Mouse (Mus musculus) hindbrain, embryonic 16.5 days (tissue): ENCODE results near the gene Rexo4. TPM values are rescaled to one million over a fixed set of nuclear protein-coding genes. Genes with fewer than 3 reads are reported as not detected.

Experiments used
- ATAC-seq: fragments of 200-750 bp; cut with Nextera tagmentation; 2 replicates; pipeline ENCODE4 v1.8.0; 2017; ENCODE audit warnings: moderate TSS enrichment, moderate library complexity
- H3K27ac ChIP-seq: fragments of 300-500 bp; sonication (generic); 2 replicates; pipeline ENCODE4 v1.5.1; 2014; ENCODE audit warnings: low read depth, mild to moderate bottlenecking, control low read depth, low read length, moderate library complexity
- H3K27me3 ChIP-seq: fragments of 300-500 bp; sonication (generic); replicated peaks from 2 replicates; pipeline ENCODE4 v1.6.1; 2014; ENCODE audit warnings: low read length; ENCODE audit not compliant: control insufficient read depth, insufficient read depth
- H3K36me3 ChIP-seq: fragments of 300-500 bp; sonication (generic); 2 replicates; pipeline ENCODE4 v1.6.1; 2014; ENCODE audit warnings: mild to moderate bottlenecking, low read length, moderate library complexity, mixed read lengths; ENCODE audit not compliant: control insufficient read depth, insufficient read depth
- H3K4me1 ChIP-seq: fragments of 300-500 bp; sonication (generic); 2 replicates; pipeline ENCODE4 v1.6.1; 2014; ENCODE audit warnings: low read depth, low read length; ENCODE audit not compliant: control insufficient read depth, insufficient read depth
- H3K4me2 ChIP-seq: fragments of 300-500 bp; sonication (generic); 2 replicates; pipeline ENCODE4 v1.6.1; 2014; ENCODE audit warnings: mild to moderate bottlenecking, low read length, control low read depth, moderate library complexity
- H3K4me3 ChIP-seq: fragments of 300-500 bp; sonication (generic); 2 replicates; pipeline ENCODE4 v1.5.1; 2014; ENCODE audit warnings: mild to moderate bottlenecking, low read length, control low read depth, moderate library complexity
- H3K9ac ChIP-seq: fragments of 300-500 bp; sonication (generic); 2 replicates; pipeline ENCODE4 v1.6.1; 2014; ENCODE audit warnings: low read depth, mild to moderate bottlenecking, control low read depth, low read length, moderate library complexity
- H3K9me3 ChIP-seq: fragments of 300-500 bp; sonication (generic); 2 replicates; pipeline ENCODE4 v1.6.1; 2014; ENCODE audit warnings: mild to moderate bottlenecking, low read length, moderate library complexity; ENCODE audit not compliant: control insufficient read depth
- WGBS: fragments of 180-500 bp; shearing (Covaris S2); extraction: QIAGEN DNeasy Blood & Tissue Kit; methylation state at CpG from one replicate; pipeline ENCODE4 v1.1.7; 2014; 5-methylcytosine and 5-hydroxymethylcytosine counted together
- polyA plus RNA-seq: library from polyadenylated mRNA; unstranded; fragments of >200 nt; fragmentation: Nextera tagmentation; extraction: Ambion mirVana; gene quantifications from 2 replicates; pipeline ENCODE4 v1.2.1, GENCODE M21; 2015

Gene Rexo4
- polyA plus RNA-seq, result 39.6 and 41.0 TPM in 2 replicates

- Histone ChIP-seq H3K4me1 (peaks cover 25% of the 10 kb centered on the region), H3K4me2 (peak within 1 kb of the TSS; percentile 71), H3K4me3 (peak within 1 kb of the TSS; percentile 82), H3K9ac (peak within 1 kb of the TSS; percentile 89), H3K36me3 (peaks cover 5% of the 10 kb centered on the region; the same call in 1 of the 2 replicates), H3K27ac (peak within 1 kb of the TSS; percentile 98), H3K9me3 (no peaks in the 10 kb centered on the region), H3K27me3 (no peaks in the 10 kb centered on the region)
- WGBS, result under 1% methylated on average over 49 of the region's 50 CpGs
- ATAC-seq, result peak; percentile 99
Observed at GRCm38 (mm10) chr2:26963923-26964723, at the start of gene Rexo4. Rexo4 (minus strand) TSS chr2:26964386.

- Histone ChIP-seq H3K27ac (peak within 1 kb of the TSS; percentile 88), H3K9me3 (no peaks in the 10 kb centered on the region), H3K4me3 (peak within 1 kb of the TSS; percentile 76), H3K27me3 (no peaks in the 10 kb centered on the region), H3K4me2 (peak within 1 kb of the TSS; percentile 95), H3K4me1 (peaks cover 23% of the 10 kb centered on the region), H3K36me3 (peaks cover 11% of the 10 kb centered on the region), H3K9ac (peak within 1 kb of the TSS; percentile 91)
- WGBS, result under 1% methylated on average over 37 of the region's 43 CpGs
- ATAC-seq, result peak; percentile 97
Observed at GRCm38 (mm10) chr2:27009714-27010244, 45.6 kb upstream of the Rexo4 start, which contains the start of gene Cacfd1. Cacfd1 (plus strand) TSS chr2:27009926.

DNA sequence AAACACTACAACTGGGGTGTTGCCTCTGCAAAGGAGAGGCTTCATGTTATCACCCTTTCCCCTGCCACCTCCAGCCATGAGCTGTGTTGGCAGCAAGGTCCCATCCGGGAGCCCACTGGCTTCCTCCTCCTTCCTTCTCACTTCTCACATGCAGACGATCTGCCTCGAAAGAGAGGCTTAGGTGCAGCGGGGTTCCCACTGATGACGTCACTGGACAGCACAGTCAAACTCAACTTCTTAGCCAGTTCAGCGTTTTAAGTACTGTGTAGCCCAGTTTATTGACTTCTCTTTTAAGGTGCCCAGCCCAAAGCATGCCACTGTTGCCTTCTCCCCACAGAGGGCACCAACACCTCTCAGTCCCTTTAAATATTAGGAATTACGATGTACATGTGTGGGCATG is 43.5 kb upstream of the Rexo4 start:
- H3K9ac ChIP-seq, result no peak overlapping the region
- no peaks in the 10 kb centered on the region for H3K27me3 ChIP-seq
- H3K4me2 ChIP-seq, result no peak overlapping the region
- no peaks in the 10 kb centered on the region for H3K9me3 ChIP-seq
- H3K4me3 ChIP-seq, result no peak overlapping the region
- no peak for ATAC-seq
- H3K27ac ChIP-seq, result no peak overlapping the region
- no peaks in the 10 kb centered on the region for H3K36me3 ChIP-seq
- WGBS, result 76% methylated on average over 7 of the region's 7 CpGs
- peaks cover 23% of the 10 kb centered on the region for H3K4me1 ChIP-seq

- no peak for ATAC-seq
- Histone ChIP-seq H3K27me3 (no peaks in the 10 kb centered on the region), H3K27ac (no peak overlapping the region), H3K9ac (no peak overlapping the region), H3K4me1 (peaks cover 16% of the 10 kb centered on the region), H3K36me3 (no peaks in the 10 kb centered on the region), H3K4me2 (no peak overlapping the region), H3K4me3 (no peak overlapping the region), H3K9me3 (no peaks in the 10 kb centered on the region)
- 63% methylated on average over 4 of the region's 4 CpGs for WGBS
Observed at GRCm38 (mm10) chr2:27006255-27006654, 42.1 kb upstream of the Rexo4 start.

DNA sequence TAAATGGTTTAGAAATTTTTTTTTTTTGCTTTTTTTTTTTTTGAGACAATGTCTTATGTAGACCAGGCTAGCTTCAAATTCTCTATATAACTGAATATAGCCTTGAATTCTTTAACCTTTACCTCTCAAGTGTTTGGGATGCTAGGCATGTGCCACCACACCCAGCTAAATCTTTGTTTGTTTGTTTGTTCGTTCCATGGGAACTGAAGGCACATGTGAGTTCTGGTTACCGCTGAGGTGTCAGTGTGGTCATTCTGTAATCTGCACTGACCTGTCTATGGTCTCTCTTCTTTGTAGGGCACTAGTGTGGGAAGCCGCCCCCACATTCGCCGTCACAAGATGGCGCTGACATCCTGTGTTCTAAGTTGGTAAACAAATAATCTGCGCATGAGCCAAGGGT is 33.8 kb upstream of the Rexo4 start:
- H3K4me3 ChIP-seq, result no peak overlapping the region
- no peaks in the 10 kb centered on the region for H3K9me3 ChIP-seq
- no peaks in the 10 kb centered on the region for H3K27me3 ChIP-seq
- no peaks in the 10 kb centered on the region for H3K36me3 ChIP-seq
- H3K9ac ChIP-seq, result no peak overlapping the region
- ATAC-seq, result no peak
- H3K4me1 ChIP-seq, result no peaks in the 10 kb centered on the region
- 97% methylated on average over 6 of the region's 7 CpGs for WGBS
- H3K27ac ChIP-seq, result no peak overlapping the region
- H3K4me2 ChIP-seq, result no peak overlapping the region

DNA sequence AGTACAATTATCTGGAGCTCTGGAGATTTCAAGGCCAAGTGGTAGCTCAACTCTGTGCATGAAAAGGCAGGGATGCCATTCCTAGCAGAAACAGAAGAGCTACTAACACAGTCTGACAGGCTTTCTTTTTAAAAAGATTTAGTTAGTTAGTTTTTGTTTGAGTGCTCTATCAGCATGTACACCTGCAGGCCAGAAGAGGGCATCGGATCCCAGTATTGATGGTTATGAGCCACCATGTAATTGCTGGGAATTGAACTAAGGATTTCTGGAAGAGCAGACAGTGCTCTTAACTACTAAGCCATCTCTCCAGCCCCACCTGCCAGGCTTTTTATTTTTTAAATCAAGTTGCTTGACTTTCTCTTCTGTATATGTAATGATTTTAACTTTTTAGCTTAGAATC is 33.3 kb upstream of the Rexo4 start:
- WGBS, result 72% methylated on average over 1 of the region's 1 CpGs
- H3K27ac ChIP-seq, result no peak overlapping the region
- no peak overlapping the region for H3K9ac ChIP-seq
- no peak overlapping the region for H3K4me2 ChIP-seq
- no peaks in the 10 kb centered on the region for H3K36me3 ChIP-seq
- no peaks in the 10 kb centered on the region for H3K4me1 ChIP-seq
- H3K4me3 ChIP-seq, result no peak overlapping the region
- no peaks in the 10 kb centered on the region for H3K27me3 ChIP-seq
- no peaks in the 10 kb centered on the region for H3K9me3 ChIP-seq
- no peak for ATAC-seq

DNA sequence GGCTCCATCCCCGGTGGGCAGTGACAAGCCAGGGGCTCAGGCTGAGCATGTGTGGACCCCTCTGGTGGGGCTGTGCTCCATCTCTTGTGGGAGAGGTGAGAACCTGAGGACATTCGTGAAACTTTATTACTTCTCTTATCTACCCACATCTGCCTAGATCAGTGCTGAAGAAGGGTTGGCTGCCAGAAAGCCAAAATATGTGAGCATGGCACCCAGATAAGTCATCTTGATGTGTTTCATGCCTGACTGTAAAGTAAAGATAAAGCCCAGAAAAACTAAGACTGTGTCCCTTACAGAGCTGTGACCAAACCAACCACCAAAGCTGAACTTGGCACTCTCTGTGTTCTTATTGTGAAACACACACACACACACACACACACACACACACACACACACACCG is 29.8 kb upstream of the Rexo4 start:
- Histone ChIP-seq H3K36me3 (no peaks in the 10 kb centered on the region), H3K4me3 (no peak overlapping the region), H3K4me2 (no peak overlapping the region), H3K9me3 (no peaks in the 10 kb centered on the region), H3K27ac (no peak overlapping the region), H3K4me1 (no peaks in the 10 kb centered on the region), H3K27me3 (no peaks in the 10 kb centered on the region), H3K9ac (no peak overlapping the region)
- no peak for ATAC-seq
- 79% methylated on average over 3 of the region's 3 CpGs for WGBS

- WGBS, result 90% methylated on average over 5 of the region's 5 CpGs
- Histone ChIP-seq H3K4me1 (no peaks in the 10 kb centered on the region), H3K4me2 (no peak overlapping the region), H3K36me3 (no peaks in the 10 kb centered on the region), H3K27ac (no peak overlapping the region), H3K9me3 (no peaks in the 10 kb centered on the region), H3K27me3 (no peaks in the 10 kb centered on the region), H3K9ac (no peak overlapping the region), H3K4me3 (no peak overlapping the region)
- ATAC-seq, result no peak
Observed at GRCm38 (mm10) chr2:26984640-26985039, 20.5 kb upstream of the Rexo4 start.

- H3K4me2 ChIP-seq, result no peak overlapping the region
- H3K4me3 ChIP-seq, result no peak overlapping the region
- H3K4me1 ChIP-seq, result no peaks in the 10 kb centered on the region
- 87% methylated on average over 2 of the region's 2 CpGs for WGBS
- H3K9ac ChIP-seq, result no peak overlapping the region
- ATAC-seq, result no peak
- no peaks in the 10 kb centered on the region for H3K9me3 ChIP-seq
- H3K27ac ChIP-seq, result no peak overlapping the region
- H3K27me3 ChIP-seq, result no peaks in the 10 kb centered on the region
- no peaks in the 10 kb centered on the region for H3K36me3 ChIP-seq
Observed at GRCm38 (mm10) chr2:26984179-26984578, 20.0 kb upstream of the Rexo4 start.
